Mouse (Mus musculus) forebrain, embryonic 10.5 days (tissue): Measurements from ENCODE around the gene Gpr39. TPM values are rescaled to one million over a fixed set of nuclear protein-coding genes. Genes with fewer than 3 reads are reported as not detected.
"Not testable (repeated sequence)": the region's sequence is repeated elsewhere in the genome, so short reads cannot be mapped to it uniquely, and the experiment has no call there.

Source experiments
- DNase-seq: peaks from one replicate; pipeline ENCODE4 v3.0.0-alpha.2; 2017; ENCODE audit warnings: low spot score; ENCODE audit errors: extremely low spot score
- H3K27ac ChIP-seq: fragments of 300-500 bp; sonication (generic); 2 replicates; pipeline ENCODE4 v1.5.1; 2016; ENCODE audit warnings: mild to moderate bottlenecking
- H3K27me3 ChIP-seq: fragments of 300-500 bp; sonication (generic); 2 replicates; pipeline ENCODE4 v1.6.1; 2016; ENCODE audit warnings: mild to moderate bottlenecking; ENCODE audit not compliant: poor library complexity, severe bottlenecking
- H3K36me3 ChIP-seq: fragments of 300-500 bp; sonication (generic); replicated peaks from 2 replicates; pipeline ENCODE4 v1.6.1; 2016; ENCODE audit warnings: mild to moderate bottlenecking, moderate library complexity
- H3K4me1 ChIP-seq: fragments of 300-500 bp; sonication (generic); 2 replicates; pipeline ENCODE4 v1.6.1; 2016
- H3K4me3 ChIP-seq: fragments of 300-500 bp; sonication (generic); 2 replicates; pipeline ENCODE4 v1.5.1; 2016; ENCODE audit warnings: mild to moderate bottlenecking, moderate library complexity
- H3K9me3 ChIP-seq: fragments of 300-500 bp; sonication (generic); 2 replicates; pipeline ENCODE4 v1.6.1; 2016; ENCODE audit warnings: mild to moderate bottlenecking, moderate library complexity
- WGBS: fragments of 180-500 bp; shearing (Covaris S2); methylation state at CpG from one replicate; pipeline ENCODE4 v1.1.7; 2016; 5-methylcytosine and 5-hydroxymethylcytosine counted together
- polyA plus RNA-seq: library from polyadenylated mRNA; unstranded; fragments of >200 nt; fragmentation: Nextera tagmentation; extraction: Ambion mirVana; gene quantifications from 2 replicates; pipeline ENCODE4 v1.2.1, GENCODE M21; 2016

Gene Gpr39
- polyA plus RNA-seq, result not detected in 2 replicates

DNA sequence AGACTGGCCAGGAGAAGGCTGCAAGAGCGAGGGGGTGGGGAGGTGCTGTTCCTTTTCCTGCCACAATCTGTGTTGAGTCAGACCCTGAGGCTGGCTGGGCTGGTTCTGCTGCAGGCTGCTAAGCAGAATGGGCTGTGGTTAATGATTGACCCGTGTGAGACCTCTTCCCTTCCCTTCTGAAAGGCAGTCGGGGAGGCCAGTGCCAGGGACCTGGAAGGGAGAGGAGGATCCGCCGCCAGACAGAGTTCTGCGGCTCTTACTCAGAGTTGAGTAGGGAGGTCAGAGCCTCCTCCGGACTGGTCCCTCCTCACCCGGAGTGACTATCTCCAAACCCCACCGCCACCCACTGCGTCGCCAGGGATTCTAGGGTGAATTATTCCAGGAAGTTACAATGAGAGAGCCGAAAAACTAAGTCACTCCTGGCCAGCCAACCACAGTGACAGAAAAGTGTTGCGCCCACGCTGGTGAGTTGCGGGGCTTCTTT lies at the start of gene Gpr39:
Gene Gpr39, plus strand, starts transcription at position 206 of the 484 bp plus-strand sequence.
- H3K4me1 ChIP-seq, result 0 out of 2 replicates have a peak, but pooled peaks cover 3% of the 10 kb centered on the region
- no peaks in the 10 kb centered on the region for H3K9me3 ChIP-seq
- DNase-seq, result no peak
- no peaks in the 10 kb centered on the region for H3K36me3 ChIP-seq
- WGBS, result 59% methylated on average over 15 of the region's 15 CpGs
- no peaks in the 10 kb centered on the region for H3K27me3 ChIP-seq
- H3K4me3 ChIP-seq, result no peak within 1 kb of the TSS
- H3K27ac ChIP-seq, result no peak within 1 kb of the TSS

DNA sequence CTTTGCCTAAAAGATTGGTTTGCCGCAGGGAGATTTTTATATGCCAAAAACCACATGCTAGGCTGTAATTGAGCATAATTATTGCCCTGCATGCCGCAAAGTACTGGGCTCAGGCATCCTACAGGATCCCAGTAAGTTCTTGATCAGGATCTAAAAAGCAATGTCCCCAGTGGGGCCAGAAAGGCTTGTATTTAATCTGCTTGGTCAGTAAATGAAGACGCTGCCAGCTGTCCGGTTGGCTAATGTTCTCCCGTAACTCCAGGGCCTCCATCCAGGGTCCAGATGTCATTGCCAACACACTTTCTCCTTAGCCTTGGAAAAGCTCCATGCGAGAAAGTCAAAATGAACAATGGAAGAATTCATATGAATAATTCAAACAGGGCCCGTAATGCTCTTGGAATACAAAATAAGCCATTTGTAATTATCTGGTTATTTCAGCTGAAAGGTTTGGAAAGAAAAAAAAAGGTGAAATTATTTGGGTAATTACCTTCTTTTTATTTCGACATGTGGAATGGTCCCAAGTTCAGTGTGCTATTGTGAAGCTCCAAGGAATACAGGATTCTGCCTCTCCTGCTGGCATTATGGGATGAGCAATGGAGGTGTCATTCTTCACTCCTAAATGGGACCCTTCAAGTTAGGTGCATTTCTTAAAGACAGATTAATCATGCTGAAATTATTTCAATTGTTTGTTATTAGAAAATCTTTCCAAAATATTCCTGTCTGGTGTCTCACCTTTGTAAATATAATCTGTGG lies 37.1 kb upstream of the Gpr39 start:
- Histone ChIP-seq H3K4me1 (no peaks in the 10 kb centered on the region), H3K27ac (no peak overlapping the region), H3K36me3 (no peaks in the 10 kb centered on the region), H3K4me3 (no peak overlapping the region), H3K9me3 (no peaks in the 10 kb centered on the region), H3K27me3 (no peaks in the 10 kb centered on the region)
- no peak for DNase-seq
- 93% methylated on average over 8 of the region's 8 CpGs for WGBS

DNA sequence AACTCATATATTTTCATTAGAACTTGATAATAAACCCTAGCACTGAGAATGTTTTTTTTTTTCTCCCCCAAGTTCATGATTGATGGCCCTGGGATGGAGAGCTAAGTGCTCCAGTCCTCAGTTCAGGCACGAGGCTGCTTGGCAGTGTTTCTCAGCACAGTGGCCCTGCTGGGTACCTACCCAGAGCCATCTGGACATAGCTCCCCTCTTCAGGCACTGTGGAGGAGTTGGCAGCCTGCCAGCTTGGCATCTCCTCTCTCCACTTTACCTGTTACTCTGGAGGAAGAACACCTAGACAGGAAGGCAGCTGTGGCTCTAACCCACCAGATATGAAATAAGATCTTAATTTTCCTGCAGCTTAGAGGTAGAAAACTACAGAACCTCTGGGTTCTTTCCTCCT lies 33.2 kb upstream of the Gpr39 start:
- H3K27ac ChIP-seq, result no peak overlapping the region
- H3K36me3 ChIP-seq, result no peaks in the 10 kb centered on the region
- WGBS, result 81% methylated on average over 1 of the region's 1 CpGs
- no peaks in the 10 kb centered on the region for H3K27me3 ChIP-seq
- no peak overlapping the region for H3K4me3 ChIP-seq
- H3K9me3 ChIP-seq, result no peaks in the 10 kb centered on the region
- DNase-seq, result no peak
- H3K4me1 ChIP-seq, result no peaks in the 10 kb centered on the region

DNA sequence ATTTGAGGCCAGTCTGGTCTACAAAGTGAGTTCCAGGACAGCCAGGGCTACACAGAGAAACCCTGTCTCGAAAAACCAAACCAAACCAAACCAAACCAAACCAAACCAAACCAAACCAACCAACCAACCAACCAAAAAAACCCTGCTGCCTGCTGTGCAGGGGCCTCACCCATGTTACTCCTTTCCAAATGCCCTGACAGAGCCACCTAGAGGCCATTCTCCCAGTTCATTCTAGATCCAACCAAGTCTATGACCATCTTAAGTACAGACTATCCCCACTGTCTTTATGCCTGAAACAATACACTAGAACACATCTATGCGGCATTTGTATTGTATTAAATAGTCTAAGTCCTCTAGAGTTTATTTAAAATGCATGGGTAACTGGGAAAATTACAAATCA lies 30.0 kb upstream of the Gpr39 start:
- H3K9me3 ChIP-seq, DNase-seq, H3K4me3 ChIP-seq, H3K27ac ChIP-seq, H3K27me3 ChIP-seq, H3K36me3 ChIP-seq, H3K4me1 ChIP-seq: not testable (repeated sequence)
- whole genome bisulfite sequencing, result 87% methylated on average over 2 of the region's 2 CpGs

DNA sequence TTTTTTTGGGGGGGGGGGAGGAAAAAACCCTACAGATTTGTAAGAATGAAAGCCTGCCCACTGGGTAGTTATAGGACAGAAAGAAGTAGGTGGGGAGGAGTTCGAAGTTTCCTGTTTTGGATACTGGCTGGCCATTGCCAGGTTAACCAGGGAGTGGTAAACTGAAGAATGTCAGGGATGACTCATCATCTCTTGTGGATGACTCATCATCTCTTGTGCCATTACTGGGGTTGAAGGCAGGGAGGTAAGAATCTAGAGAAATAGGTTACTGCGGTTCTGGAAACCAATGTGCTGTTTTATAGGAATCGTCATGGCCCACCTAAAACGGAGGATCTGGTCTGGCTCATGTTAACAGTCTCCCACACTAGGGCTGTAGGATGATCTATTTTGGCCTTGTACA lies 28.8 kb upstream of the Gpr39 start:
- H3K4me1 ChIP-seq, result no peaks in the 10 kb centered on the region
- no peaks in the 10 kb centered on the region for H3K9me3 ChIP-seq
- no peak overlapping the region for H3K27ac ChIP-seq
- no peaks in the 10 kb centered on the region for H3K27me3 ChIP-seq
- WGBS, result 94% methylated on average over 4 of the region's 4 CpGs
- no peak for DNase-seq
- no peak overlapping the region for H3K4me3 ChIP-seq
- H3K36me3 ChIP-seq, result no peaks in the 10 kb centered on the region

DNA sequence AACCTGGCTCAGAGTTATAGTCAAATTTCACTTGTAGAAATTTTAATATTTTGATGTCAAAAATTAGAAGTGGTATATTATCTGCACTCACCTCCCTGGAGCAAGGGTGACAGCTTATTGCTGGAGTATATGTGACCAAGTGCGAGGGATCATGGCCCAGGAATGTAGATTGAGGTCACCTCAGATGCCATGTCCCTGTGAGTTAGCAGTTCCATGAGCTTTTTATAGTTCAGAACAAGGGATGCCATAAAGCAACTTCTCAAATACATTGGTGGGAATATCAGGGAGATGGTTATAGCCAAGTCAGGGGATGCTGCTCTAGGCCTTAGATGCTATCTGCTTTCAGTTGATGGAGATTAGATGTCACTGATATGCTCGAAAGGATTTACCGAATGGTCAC lies 27.7 kb upstream of the Gpr39 start:
- Histone ChIP-seq H3K4me1 (no peaks in the 10 kb centered on the region), H3K9me3 (no peaks in the 10 kb centered on the region)
- WGBS, result 94% methylated on average over 3 of the region's 3 CpGs

DNA sequence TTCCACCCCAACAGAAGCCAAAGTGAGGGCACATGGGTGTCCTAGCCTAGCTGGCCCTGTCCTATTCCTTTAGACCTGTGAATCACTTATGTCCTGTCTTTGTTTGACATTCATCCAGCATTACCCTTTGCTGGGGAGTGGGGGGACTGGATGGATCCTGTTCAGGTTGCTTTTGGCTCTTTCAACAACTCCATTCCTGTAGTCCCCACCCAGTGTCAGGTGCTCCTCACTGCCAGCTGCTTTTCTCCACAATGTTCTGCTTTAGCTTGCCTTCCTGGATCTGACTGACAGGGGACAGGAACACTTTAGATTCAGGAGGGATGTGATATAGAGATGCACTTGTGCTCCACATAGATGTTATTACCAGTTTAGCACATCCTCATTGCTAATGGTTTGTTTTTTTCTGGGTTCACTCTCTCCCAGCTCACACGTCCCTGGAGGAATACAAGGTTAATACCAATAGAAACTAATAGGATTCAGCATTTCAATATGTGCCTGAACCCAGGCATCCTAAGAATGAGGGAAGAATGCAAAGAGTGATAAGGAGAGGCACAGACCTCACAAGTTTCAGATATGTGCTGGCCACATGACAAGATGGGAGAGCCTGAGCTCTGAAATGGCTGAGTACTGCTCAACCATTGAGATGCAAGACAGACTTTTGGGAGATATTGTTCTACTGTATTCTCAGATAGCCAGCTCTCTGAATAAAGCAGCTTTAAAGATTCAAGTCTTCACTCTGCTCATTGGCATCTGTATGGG lies 23.8 kb upstream of the Gpr39 start:
- no peak for DNase-seq
- no peak overlapping the region for H3K27ac ChIP-seq
- H3K4me1 ChIP-seq, result no peaks in the 10 kb centered on the region
- H3K4me3 ChIP-seq, result no peak overlapping the region
- H3K9me3 ChIP-seq, result no peaks in the 10 kb centered on the region
- WGBS, result 86% methylated on average over 1 of the region's 1 CpGs
- H3K36me3 ChIP-seq, result no peaks in the 10 kb centered on the region
- H3K27me3 ChIP-seq, result no peaks in the 10 kb centered on the region

More for the DNA sequence above, 27.7 kb upstream of the Gpr39 start:
- no peaks in the 10 kb centered on the region for H3K36me3 ChIP-seq
- H3K27ac ChIP-seq, result no peak overlapping the region
- no peak for DNase-seq
- H3K4me3 ChIP-seq, result no peak overlapping the region
- H3K27me3 ChIP-seq, result no peaks in the 10 kb centered on the region

DNA sequence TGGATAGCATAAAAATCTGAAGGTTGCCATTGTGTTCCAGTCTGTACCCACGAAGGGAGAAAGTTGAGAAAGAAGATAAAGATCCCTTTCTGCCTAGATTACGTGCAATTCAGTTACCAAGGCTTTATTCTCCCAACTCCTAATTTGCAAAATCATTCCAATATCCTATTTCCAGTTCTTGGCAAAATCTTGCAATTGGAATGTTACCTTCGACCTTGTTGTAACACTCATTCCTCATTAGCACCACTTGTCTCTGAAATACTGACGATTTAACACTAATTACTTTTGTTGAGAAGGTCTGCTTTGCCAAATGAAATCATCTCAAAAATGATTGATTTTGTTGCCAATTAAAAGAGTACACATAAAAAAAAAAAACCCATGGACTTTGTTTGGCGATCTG lies 19.4 kb upstream of the Gpr39 start:
- no peak overlapping the region for H3K27ac ChIP-seq
- no peaks in the 10 kb centered on the region for H3K9me3 ChIP-seq
- WGBS, result 88% methylated on average over 5 of the region's 5 CpGs
- H3K4me1 ChIP-seq, result no peaks in the 10 kb centered on the region
- no peak for DNase-seq
- H3K36me3 ChIP-seq, result no peaks in the 10 kb centered on the region
- no peak overlapping the region for H3K4me3 ChIP-seq
- no peaks in the 10 kb centered on the region for H3K27me3 ChIP-seq

DNA sequence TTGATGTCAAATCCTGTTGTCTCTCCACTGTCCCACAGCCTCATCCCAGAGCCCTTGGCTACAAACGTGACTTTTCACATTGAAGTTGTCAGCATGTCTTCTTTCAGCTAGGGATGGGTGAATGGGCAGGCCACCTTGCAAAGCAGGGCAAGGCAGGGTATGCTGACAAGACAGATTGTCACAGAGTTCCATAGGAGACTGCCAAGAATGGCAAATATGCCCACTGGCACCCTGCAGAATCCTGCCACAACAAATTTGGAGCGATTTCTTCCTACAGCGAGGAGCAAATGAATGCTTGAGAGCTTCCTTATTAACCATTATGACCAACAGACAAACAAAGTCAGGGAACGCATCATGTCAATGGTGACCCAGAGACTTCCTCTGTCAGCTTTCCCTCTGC lies 16.6 kb upstream of the Gpr39 start:
- no peak for DNase-seq
- Histone ChIP-seq H3K27ac (no peak overlapping the region), H3K4me1 (no peaks in the 10 kb centered on the region), H3K9me3 (no peaks in the 10 kb centered on the region), H3K36me3 (no peaks in the 10 kb centered on the region), H3K4me3 (no peak overlapping the region), H3K27me3 (no peaks in the 10 kb centered on the region)
- 88% methylated on average over 4 of the region's 4 CpGs for WGBS

DNA sequence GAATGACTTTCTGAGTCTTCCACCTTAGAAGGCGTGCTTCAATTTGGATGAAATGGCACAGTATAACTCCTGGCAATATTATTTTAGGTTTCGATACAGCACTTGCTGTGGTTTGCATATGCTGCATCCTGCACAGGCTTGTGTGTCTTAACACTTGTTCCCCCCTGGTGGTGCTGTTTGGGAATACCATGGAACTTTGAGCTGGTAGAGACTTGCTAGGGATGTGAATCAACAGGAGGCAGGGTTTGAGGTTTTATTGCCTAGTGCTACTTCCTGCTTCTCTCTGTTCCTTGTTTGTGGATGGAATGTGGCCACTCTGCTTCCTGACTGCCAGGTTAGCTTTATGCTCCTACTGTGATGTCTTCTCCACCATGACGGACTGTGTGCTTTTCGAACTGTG lies 15.9 kb upstream of the Gpr39 start:
- Histone ChIP-seq H3K36me3 (no peaks in the 10 kb centered on the region), H3K27ac (no peak overlapping the region), H3K27me3 (no peaks in the 10 kb centered on the region), H3K9me3 (no peaks in the 10 kb centered on the region), H3K4me3 (no peak overlapping the region), H3K4me1 (no peaks in the 10 kb centered on the region)
- no peak for DNase-seq
- WGBS, result 91% methylated on average over 4 of the region's 4 CpGs

DNA sequence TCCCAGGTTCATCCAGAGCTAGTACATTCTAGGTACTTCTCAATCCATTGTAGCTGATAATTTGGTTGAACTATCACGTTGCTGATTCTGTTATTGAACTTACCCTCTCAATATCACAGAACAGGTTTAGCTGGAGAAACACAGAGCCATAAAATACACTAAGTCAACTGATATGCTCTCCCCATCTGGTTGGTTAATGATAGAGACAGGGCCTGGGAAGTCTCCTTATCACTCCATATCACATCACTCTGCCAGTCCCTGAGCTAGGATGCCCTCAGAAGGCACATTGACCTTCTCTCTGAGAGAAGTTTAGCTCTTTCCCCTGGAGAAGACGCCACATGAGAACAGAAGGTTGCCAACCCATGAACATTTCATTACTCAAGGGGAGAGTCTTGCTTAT lies 14.7 kb upstream of the Gpr39 start:
- 81% methylated on average over 2 of the region's 2 CpGs for WGBS
- H3K27ac ChIP-seq, result no peak overlapping the region
- H3K9me3 ChIP-seq, result no peaks in the 10 kb centered on the region
- no peaks in the 10 kb centered on the region for H3K4me1 ChIP-seq
- no peaks in the 10 kb centered on the region for H3K36me3 ChIP-seq
- DNase-seq, result no peak
- H3K4me3 ChIP-seq, result no peak overlapping the region
- no peaks in the 10 kb centered on the region for H3K27me3 ChIP-seq

DNA sequence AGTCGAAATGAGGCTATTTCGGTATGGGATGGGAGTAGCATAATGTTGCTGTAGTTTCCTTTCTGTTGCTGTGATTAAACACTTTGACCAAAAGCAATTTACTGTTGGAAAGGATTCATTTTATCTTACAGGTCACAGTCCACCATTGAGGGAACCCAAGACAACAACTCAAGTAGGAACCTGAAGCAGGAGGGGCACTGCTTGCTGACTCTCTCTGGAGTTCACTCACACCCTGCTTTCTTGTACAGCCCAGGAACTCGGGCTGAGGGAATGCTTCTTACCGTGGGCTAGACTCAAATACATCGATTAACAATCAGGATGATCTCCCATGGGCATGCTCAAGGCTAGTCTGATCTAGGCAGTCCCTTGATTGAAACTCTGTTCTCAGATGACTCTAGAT lies 14.1 kb upstream of the Gpr39 start:
- no peak overlapping the region for H3K4me3 ChIP-seq
- 90% methylated on average over 5 of the region's 5 CpGs for WGBS
- no peak overlapping the region for H3K27ac ChIP-seq
- no peaks in the 10 kb centered on the region for H3K9me3 ChIP-seq
- DNase-seq, result no peak
- H3K36me3 ChIP-seq, result no peaks in the 10 kb centered on the region
- no peaks in the 10 kb centered on the region for H3K4me1 ChIP-seq
- H3K27me3 ChIP-seq, result no peaks in the 10 kb centered on the region

DNA sequence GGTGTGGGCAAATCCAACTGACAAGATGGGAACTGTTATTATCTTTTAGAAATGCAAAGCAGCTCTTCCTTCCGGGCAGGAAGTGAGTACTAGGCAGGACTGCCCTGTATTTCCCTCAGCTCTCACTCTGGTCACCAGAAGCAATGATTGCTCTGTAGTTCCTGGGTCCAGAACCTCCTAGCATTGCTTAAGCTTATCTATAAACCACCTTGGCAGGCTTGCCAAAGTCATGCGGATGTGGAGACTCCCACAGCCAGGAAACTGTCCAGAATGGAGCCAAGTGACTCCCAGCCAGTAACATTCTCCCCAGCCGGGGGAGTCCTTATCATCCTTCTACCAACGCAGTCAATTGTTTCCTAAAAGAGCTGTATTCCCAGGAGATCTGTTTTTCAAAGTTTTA lies 13.7 kb upstream of the Gpr39 start:
- no peaks in the 10 kb centered on the region for H3K36me3 ChIP-seq
- no peak overlapping the region for H3K27ac ChIP-seq
- 84% methylated on average over 4 of the region's 4 CpGs for WGBS
- no peak overlapping the region for H3K4me3 ChIP-seq
- no peak for DNase-seq
- no peaks in the 10 kb centered on the region for H3K9me3 ChIP-seq
- H3K4me1 ChIP-seq, result no peaks in the 10 kb centered on the region
- H3K27me3 ChIP-seq, result no peaks in the 10 kb centered on the region
